Mouse (Mus musculus) C2C12 (cell line): Measurements from ENCODE around the gene Epb41l5. TPM values are rescaled to one million over a fixed set of nuclear protein-coding genes. Genes with fewer than 3 reads are reported as not detected.

Source experiments
- H3K27me3 ChIP-seq: one replicate; pipeline ENCODE4 v1.6.1; 2011; ENCODE audit not compliant: control insufficient read depth, insufficient read depth, insufficient read length
- H3K36me3 ChIP-seq: one replicate; pipeline ENCODE4 v1.6.1; 2011; ENCODE audit not compliant: control insufficient read depth, insufficient read depth
- H3K4me3 ChIP-seq: one replicate; pipeline ENCODE4 v1.5.1; 2011; ENCODE audit warnings: mild to moderate bottlenecking, control low read depth; ENCODE audit not compliant: poor library complexity, insufficient read depth, severe bottlenecking
- H3K79me2 ChIP-seq: one replicate; pipeline ENCODE4 v1.6.1; 2011; ENCODE audit not compliant: control insufficient read depth, insufficient read depth
- H3K79me3 ChIP-seq: one replicate; pipeline ENCODE4 v1.6.1; 2011; ENCODE audit warnings: low read depth, control low read depth
- H3ac ChIP-seq: one replicate; pipeline ENCODE3; 2011; ENCODE audit warnings: low read depth; ENCODE audit not compliant: control insufficient read depth, insufficient read length
- CEBPB ChIP-seq: IDR thresholded peaks from one replicate; pipeline ENCODE4 v1.6.1; 2011; ENCODE audit warnings: low read depth, mild to moderate bottlenecking, control low read depth, moderate library complexity
- CTCF ChIP-seq: IDR thresholded peaks from one replicate; pipeline ENCODE4 v1.5.1; 2011; ENCODE audit not compliant: control insufficient read depth, insufficient read depth, insufficient read length
- FOSL1 ChIP-seq: IDR thresholded peaks from one replicate; pipeline ENCODE4 v1.8.0; 2011; ENCODE audit warnings: mild to moderate bottlenecking, low read length; ENCODE audit not compliant: poor library complexity, insufficient read depth, severe bottlenecking
- MAX ChIP-seq: IDR thresholded peaks from one replicate; pipeline ENCODE4 v1.6.1; 2011; ENCODE audit warnings: mild to moderate bottlenecking, control low read depth
- MYOD1 ChIP-seq: IDR thresholded peaks from one replicate; pipeline ENCODE4 v1.6.1; 2011; ENCODE audit warnings: low read depth; ENCODE audit not compliant: control insufficient read depth, insufficient read length
- MYOG ChIP-seq: IDR thresholded peaks from one replicate; pipeline ENCODE4 v1.6.1; 2011; ENCODE audit not compliant: control insufficient read depth, insufficient read length; ENCODE audit errors: extremely low read depth
- USF1 ChIP-seq: IDR thresholded peaks from one replicate; pipeline ENCODE4 v1.6.1; 2011; ENCODE audit warnings: low read depth, mild to moderate bottlenecking, control low read depth, moderate library complexity
- polyA plus RNA-seq: library from polyadenylated mRNA; unstranded; fragments of >200 nt; fragmentation: generic; extraction: Trizol; gene quantifications from one replicate; pipeline ENCODE4 v1.2.1, GENCODE M21; 2012; ENCODE audit warnings: missing spikeins

Gene Epb41l5
- polyA plus RNA-seq, 1 experiment = 1.3 TPM

DNA sequence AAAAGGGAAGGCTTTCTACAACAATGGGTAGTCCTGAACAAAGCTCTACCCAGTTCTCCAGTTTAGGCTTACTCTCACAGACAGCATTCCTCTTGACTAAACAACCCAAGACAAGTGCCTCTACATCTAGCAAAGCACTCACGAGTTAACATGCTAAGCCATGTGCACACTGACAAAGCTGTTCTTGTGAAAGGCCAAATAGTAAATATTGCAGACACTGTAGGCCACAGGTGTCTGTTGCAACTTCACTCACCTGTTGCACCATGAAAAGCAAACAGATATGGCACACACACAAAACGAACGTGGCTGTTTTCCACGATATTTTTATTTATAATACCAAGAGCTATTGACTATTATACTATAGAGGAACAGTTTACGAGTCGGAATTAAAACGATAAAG is 18.1 kb upstream of the Epb41l5 start:
- H3K36me3 ChIP-seq = peaks cover 4% of the 10 kb centered on the region

DNA sequence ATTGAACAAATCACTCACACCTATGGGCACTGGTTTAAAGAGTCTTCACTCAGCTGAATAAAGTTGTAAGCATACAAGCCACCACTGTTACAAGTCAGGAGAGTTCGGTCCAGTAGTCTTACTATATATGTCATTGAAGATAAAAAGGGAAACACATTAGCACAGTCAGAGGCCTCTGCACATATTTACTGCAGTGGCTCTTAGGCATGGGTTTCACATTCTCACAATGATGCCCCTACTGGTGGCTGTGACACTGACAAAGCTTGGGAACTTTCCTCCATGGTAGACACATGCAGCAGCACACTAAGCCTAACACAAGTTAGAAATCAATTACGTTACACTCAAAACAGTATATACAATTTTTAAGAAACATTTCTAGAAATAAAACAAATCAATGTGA is 5.5 kb upstream of the Epb41l5 start:
- Histone ChIP-seq H3K36me3 (peaks cover 9% of the 10 kb centered on the region), H3ac (no peak overlapping the region), H3K27me3 (no peaks in the 10 kb centered on the region), H3K79me2 (no peaks in the 10 kb centered on the region), H3K79me3 (no peaks in the 10 kb centered on the region), H3K4me3 (no peak overlapping the region)
- TF ChIP-seq MAX (no peak), CTCF (no peak), MYOG (no peak), MYOD1 (no peak)

More for the DNA sequence above, 18.1 kb upstream of the Epb41l5 start:
- no peak overlapping the region for H3ac ChIP-seq
- no peak overlapping the region for H3K4me3 ChIP-seq
- no peaks in the 10 kb centered on the region for H3K27me3 ChIP-seq
- no peaks in the 10 kb centered on the region for H3K79me2 ChIP-seq
- TF ChIP-seq CEBPB (no peak), CTCF (no peak), USF1 (no peak), MYOD1 (no peak), MYOG (no peak), FOSL1 (no peak), MAX (no peak)
- H3K79me3 ChIP-seq = no peaks in the 10 kb centered on the region

GRCm38 (mm10) chr1:119650386-119650785 is 1.6 kb upstream of the Epb41l5 start:
- Histone ChIP-seq H3K36me3 (no peaks in the 10 kb centered on the region), H3K79me3 (no peaks in the 10 kb centered on the region), H3K4me3 (no peak overlapping the region)

DNA sequence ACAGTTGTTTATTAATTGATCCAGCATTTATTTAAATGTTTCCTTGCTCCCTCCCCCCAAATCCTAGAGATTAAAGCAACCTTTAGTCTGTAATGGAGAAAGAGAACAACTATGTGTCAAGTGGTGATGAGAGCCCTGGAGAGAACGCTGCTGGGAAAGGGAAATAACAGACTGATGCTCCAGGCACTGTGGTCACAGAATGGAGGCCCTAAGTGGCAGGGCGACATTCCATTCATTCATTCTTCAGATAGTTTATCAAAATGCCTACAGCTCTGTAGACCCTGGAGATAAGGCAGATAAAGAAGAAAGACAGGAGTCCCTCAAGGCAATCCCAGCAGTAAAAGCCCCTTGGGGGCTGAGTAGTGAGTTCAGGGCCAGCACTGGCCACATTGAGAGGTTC is 827 bp upstream of the Epb41l5 start:
- H3K36me3 ChIP-seq = no peaks in the 10 kb centered on the region
- no peak overlapping the region for H3ac ChIP-seq
- TF ChIP-seq USF1 = no peak
- no peak for TF ChIP-seq CEBPB
- TF ChIP-seq CTCF = no peak
- TF ChIP-seq MYOG = no peak
- no peaks in the 10 kb centered on the region for H3K27me3 ChIP-seq
- H3K79me2 ChIP-seq = no peaks in the 10 kb centered on the region
- H3K79me3 ChIP-seq = no peaks in the 10 kb centered on the region
- H3K4me3 ChIP-seq = no peak overlapping the region

More at GRCm38 (mm10) chr1:119650386-119650785, 1.6 kb upstream of the Epb41l5 start:
- TF ChIP-seq MYOG (no peak), FOSL1 (no peak), MAX (no peak), USF1 (no peak)
- H3ac ChIP-seq = no peak overlapping the region
- H3K79me2 ChIP-seq = no peaks in the 10 kb centered on the region
- no peaks in the 10 kb centered on the region for H3K27me3 ChIP-seq

DNA sequence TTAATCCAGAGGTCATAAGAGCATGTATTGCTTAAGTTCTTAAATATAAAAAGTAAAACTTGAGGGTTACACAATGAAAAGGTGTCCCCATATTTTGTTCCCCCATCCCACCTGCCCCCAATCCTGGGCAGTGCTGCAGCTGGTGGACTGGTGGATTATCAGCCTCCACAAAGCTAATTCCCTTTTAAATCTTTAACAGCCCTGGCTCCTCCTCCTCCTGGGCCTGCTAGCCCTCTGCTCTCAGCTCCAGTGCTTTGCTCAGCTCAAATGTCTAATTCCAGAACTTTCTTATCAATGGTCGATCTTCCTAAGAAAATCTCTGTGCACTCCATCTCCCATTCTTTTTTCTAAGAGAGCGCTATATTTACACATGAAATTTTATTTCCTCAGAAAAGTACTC is 2.4 kb downstream of the Epb41l5 start:
- Histone ChIP-seq H3K27me3 (no peaks in the 10 kb centered on the region), H3K36me3 (no peaks in the 10 kb centered on the region), H3K4me3 (no peak overlapping the region), H3ac (no peak overlapping the region), H3K79me2 (no peaks in the 10 kb centered on the region), H3K79me3 (no peaks in the 10 kb centered on the region)
- no peak for TF ChIP-seq FOSL1
- no peak for TF ChIP-seq MYOD1
- no peak for TF ChIP-seq CTCF
- TF ChIP-seq USF1 = no peak
- TF ChIP-seq MAX = no peak

DNA sequence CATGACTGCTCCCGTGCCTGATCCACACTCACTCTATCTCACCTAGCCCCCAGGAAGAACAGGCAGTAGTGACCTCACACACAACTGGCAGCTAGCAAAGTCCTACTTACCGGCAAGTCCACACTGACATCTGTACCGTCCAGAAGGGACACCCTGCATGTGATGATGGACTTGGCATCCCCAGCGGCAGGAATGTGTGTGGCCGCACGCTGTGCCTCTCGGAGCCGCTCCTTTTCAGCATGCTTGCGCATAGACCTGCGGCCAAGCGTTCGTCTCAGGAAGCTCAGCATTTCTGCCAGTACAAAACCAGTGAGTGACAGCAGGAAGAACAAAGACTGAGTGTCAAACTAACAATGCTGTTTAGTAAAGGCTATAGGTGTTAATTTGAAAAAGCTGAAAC is 6.4 kb downstream of the Epb41l5 start:
- no peak overlapping the region for H3K4me3 ChIP-seq
- no peak overlapping the region for H3ac ChIP-seq
- H3K79me2 ChIP-seq = no peaks in the 10 kb centered on the region
- H3K36me3 ChIP-seq = no peaks in the 10 kb centered on the region
- no peak for TF ChIP-seq CTCF
- no peak for TF ChIP-seq CEBPB
- TF ChIP-seq MAX = no peak
- no peak for TF ChIP-seq MYOG
- no peak for TF ChIP-seq USF1
- no peak for TF ChIP-seq MYOD1
- TF ChIP-seq FOSL1 = no peak
- no peaks in the 10 kb centered on the region for H3K27me3 ChIP-seq
- H3K79me3 ChIP-seq = no peaks in the 10 kb centered on the region
